Mouse (Mus musculus) heart, postnatal 0 days (tissue): ENCODE results near the gene Smim13. TPM values are rescaled to one million over a fixed set of nuclear protein-coding genes. Genes with fewer than 3 reads are reported as not detected.

Experiments
- ATAC-seq: fragments of 200-750 bp; cut with Nextera tagmentation; 2 replicates; pipeline ENCODE4 v1.8.0; 2017; ENCODE audit warnings: low read depth, moderate number of reproducible peaks, moderate library complexity; ENCODE audit not compliant: insufficient read depth
- DNase-seq: peaks from one replicate; pipeline ENCODE4 v3.0.0-alpha.2; 2016; ENCODE audit warnings: low spot score
- H3K27ac ChIP-seq: fragments of 300-500 bp; sonication (generic); 2 replicates; pipeline ENCODE4 v1.5.1; 2014; ENCODE audit warnings: low read depth, mild to moderate bottlenecking
- H3K27me3 ChIP-seq: fragments of 300-500 bp; sonication (generic); 2 replicates; pipeline ENCODE4 v1.6.1; 2014; ENCODE audit warnings: low read length, mixed read lengths; ENCODE audit not compliant: control insufficient read depth, insufficient read depth
- H3K36me3 ChIP-seq: fragments of 300-500 bp; sonication (generic); replicated peaks from 2 replicates; pipeline ENCODE4 v1.6.1; 2014; ENCODE audit warnings: low read length, mixed read lengths; ENCODE audit not compliant: control insufficient read depth, insufficient read depth
- H3K4me1 ChIP-seq: fragments of 300-500 bp; sonication (generic); 2 replicates; pipeline ENCODE4 v1.6.1; 2014; ENCODE audit warnings: antibody characterized with exemption; ENCODE audit not compliant: control insufficient read depth, insufficient read depth
- H3K4me2 ChIP-seq: fragments of 300-500 bp; sonication (generic); 2 replicates; pipeline ENCODE4 v1.6.1; 2014; ENCODE audit warnings: low read depth, mild to moderate bottlenecking, low read length, moderate library complexity
- H3K4me3 ChIP-seq: fragments of 300-500 bp; sonication (generic); 2 replicates; pipeline ENCODE4 v1.5.1; 2014; ENCODE audit warnings: low read depth, low read length
- H3K9ac ChIP-seq: fragments of 300-500 bp; sonication (generic); replicated peaks from 2 replicates; pipeline ENCODE4 v1.6.1; 2014; ENCODE audit warnings: low read depth, low read length, mixed read lengths
- H3K9me3 ChIP-seq: fragments of 300-500 bp; sonication (generic); replicated peaks from 2 replicates; pipeline ENCODE4 v1.6.1; 2016; ENCODE audit warnings: low read length; ENCODE audit not compliant: control insufficient read depth
- CTCF ChIP-seq: IDR thresholded peaks from 2 replicates; pipeline ENCODE4 v1.5.1; 2016; ENCODE audit warnings: antibody characterized with exemption, control low read depth, low read depth
- EP300 ChIP-seq: IDR thresholded peaks from 2 replicates; pipeline ENCODE4 v1.6.1; 2016; ENCODE audit warnings: antibody characterized with exemption, low read depth
- WGBS: fragments of 180-500 bp; shearing (Covaris S2); extraction: QIAGEN DNeasy Blood & Tissue Kit; methylation state at CpG from one replicate; pipeline ENCODE4 v1.1.7; 2014; 5-methylcytosine and 5-hydroxymethylcytosine counted together
- polyA plus RNA-seq: library from polyadenylated mRNA; unstranded; fragments of >200 nt; fragmentation: Nextera tagmentation; extraction: Ambion mirVana; gene quantifications from 2 replicates; pipeline ENCODE4 v1.2.1, GENCODE M21; 2015
- total RNA-seq: library from RNA; depleted of rRNA; stranded (reverse); fragments of >200 nt; gene quantifications from 2 replicates; pipeline ENCODE4 v1.2.3, GENCODE M21; 2014; ENCODE audit warnings: low replicate concordance

Gene Smim13
- total and polyA plus RNA-seq, 2 experiments from 2014 or later: 7.9 to 15.5 TPM

DNA sequence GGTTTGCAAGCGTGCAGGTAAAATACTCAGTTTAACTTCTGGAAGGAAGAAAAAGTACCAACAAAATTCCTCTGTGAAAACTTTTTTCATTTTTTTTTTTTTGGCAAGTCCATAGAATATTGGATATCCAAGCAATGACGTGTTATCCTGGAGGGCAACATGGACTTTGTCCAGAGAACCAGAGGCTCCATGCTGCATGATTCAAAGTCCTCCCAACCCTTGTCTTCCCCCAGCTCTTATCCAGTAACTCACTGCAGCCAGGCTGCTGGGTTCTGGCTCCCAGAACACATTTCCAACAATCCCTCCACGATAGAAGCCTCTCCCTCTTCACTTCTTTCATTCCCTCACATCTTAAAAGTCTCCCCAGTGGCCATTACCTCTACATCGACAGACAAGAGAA is 38.4 kb upstream of the Smim13 start:
- Histone ChIP-seq H3K4me1 (no peaks in the 10 kb centered on the region), H3K9ac (no peak overlapping the region), H3K27ac (no peak overlapping the region), H3K9me3 (no peaks in the 10 kb centered on the region), H3K4me2 (no peak overlapping the region), H3K4me3 (no peak overlapping the region), H3K27me3 (no peaks in the 10 kb centered on the region), H3K36me3 (no peaks in the 10 kb centered on the region)
- ATAC-seq (no peak), DNase-seq (no peak)
- WGBS: 71% methylated on average over 4 of the region's 4 CpGs
- TF ChIP-seq EP300 (no peak), CTCF (no peak)

DNA sequence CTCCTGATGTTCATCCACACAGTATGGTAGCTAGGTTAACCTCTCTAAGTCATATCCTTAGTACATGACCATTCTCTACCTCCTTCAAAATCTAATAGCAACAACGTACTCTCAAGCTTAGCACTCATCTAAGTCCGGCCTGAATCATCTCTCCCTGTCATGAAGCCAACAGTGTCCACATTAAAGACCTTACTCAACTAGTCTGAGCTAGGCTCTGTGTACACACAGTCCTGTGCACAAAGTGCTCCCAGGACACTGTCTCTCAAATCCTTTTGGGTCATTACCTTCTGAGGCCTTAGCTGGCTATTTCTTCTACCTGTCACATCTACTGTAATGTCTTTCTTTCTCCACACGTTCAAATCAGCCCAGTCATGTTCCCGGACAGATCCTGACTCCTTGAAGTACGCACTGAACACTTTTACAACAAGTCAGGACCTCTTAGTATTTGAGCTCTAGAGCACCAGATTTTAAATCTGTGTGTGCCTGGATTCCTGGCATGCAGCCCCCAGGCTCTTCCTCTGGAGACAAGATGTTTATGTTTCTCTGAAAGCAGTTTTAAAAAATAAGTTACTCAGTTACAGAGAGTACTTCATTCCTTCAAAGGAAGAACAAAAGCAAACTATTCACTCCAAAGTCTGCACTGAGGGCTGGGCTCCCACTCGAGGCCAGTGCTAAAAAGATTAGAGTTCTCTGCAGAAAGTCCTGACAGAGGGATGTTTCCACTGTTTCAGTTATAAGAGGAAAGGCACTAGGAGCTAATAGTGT is 36.9 kb upstream of the Smim13 start:
- DNase-seq (no peak), ATAC-seq (no peak)
- WGBS: 61% methylated on average over 6 of the region's 6 CpGs
- Histone ChIP-seq H3K36me3 (no peaks in the 10 kb centered on the region), H3K9me3 (no peaks in the 10 kb centered on the region), H3K4me3 (no peak overlapping the region), H3K27ac (no peak overlapping the region), H3K4me2 (no peak overlapping the region), H3K4me1 (no peaks in the 10 kb centered on the region), H3K27me3 (no peaks in the 10 kb centered on the region), H3K9ac (no peak overlapping the region)
- TF ChIP-seq EP300 (no peak), CTCF (no peak)

DNA sequence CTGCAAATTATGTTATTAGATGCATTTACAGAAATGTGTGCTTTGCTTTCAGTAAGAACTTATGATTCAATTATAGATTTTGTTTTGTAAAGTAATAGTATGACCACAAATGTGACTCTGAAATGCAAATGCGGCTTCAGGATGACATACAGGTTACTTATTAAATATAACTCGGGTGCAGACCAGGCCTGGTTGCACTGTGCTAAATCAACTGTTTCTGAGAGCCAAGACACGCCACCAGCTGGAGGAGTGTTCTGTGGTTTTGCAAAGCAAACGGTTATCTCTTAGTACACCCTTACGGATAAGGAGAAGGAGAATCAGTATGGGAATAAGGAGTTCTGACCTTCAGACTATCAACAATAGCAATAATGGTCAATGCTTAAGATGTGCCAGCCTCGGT is 34.0 kb upstream of the Smim13 start:
- Histone ChIP-seq H3K27ac (no peak overlapping the region), H3K27me3 (no peaks in the 10 kb centered on the region), H3K9ac (no peak overlapping the region), H3K4me2 (no peak overlapping the region), H3K9me3 (peaks cover 2% of the 10 kb centered on the region; the same call in 1 of the 2 replicates), H3K4me1 (no peaks in the 10 kb centered on the region; the same call in 1 of the 2 replicates), H3K36me3 (no peaks in the 10 kb centered on the region), H3K4me3 (no peak overlapping the region)
- no peak for DNase-seq
- TF ChIP-seq EP300 (no peak), CTCF (no peak)
- WGBS: 68% methylated on average over 6 of the region's 6 CpGs
- no peak for ATAC-seq

DNA sequence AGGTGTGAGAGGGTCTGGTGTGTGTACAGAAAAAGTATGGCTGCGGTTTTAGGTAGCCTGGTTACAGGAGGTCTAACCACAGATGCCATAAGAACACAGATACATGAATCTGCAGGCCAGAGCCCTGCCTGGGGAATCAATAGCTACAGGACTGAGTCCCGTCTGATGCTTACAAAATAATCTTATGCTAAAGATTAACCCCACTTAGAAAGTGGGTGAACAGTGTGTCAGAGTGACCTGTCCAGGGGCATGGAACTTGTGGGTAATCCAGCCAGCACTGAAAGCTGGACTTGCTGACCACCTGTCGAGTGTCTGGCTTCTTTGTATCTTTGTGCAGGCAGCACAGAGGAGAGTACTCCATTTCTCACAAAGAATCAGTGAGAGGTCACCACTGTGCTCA is 33.4 kb upstream of the Smim13 start:
- Histone ChIP-seq H3K4me2 (no peak overlapping the region), H3K36me3 (no peaks in the 10 kb centered on the region), H3K9ac (no peak overlapping the region), H3K4me3 (no peak overlapping the region), H3K27me3 (no peaks in the 10 kb centered on the region), H3K9me3 (peaks cover 6% of the 10 kb centered on the region; the same call in 1 of the 2 replicates), H3K27ac (no peak overlapping the region), H3K4me1 (no peaks in the 10 kb centered on the region; the same call in 1 of the 2 replicates)
- TF ChIP-seq CTCF (no peak), EP300 (no peak)
- DNase-seq (no peak), ATAC-seq (no peak)
- WGBS: 62% methylated on average over 3 of the region's 3 CpGs

DNA sequence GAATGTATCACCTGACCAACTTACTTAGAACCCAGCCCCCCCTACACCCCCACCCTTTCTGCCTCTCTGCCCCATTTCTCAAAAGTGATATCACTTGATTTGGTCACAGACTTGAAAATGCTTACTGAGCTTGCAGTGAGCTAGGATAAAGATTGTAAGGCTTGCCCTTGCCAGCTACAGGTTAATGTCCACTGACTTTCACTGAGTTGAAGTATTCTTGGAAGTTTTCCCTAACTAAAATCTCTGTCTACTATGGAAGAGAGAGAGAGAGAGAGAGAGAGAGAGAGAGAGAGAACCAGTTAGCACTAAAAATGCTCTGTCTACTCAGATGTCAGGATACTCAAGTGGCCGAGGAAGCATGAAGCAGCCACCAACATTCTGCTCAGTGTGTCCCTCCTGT is 30.6 kb upstream of the Smim13 start:
- Histone ChIP-seq H3K27ac (no peak overlapping the region), H3K9me3 (peaks cover 6% of the 10 kb centered on the region), H3K4me3 (no peak overlapping the region), H3K27me3 (no peaks in the 10 kb centered on the region), H3K4me1 (no peaks in the 10 kb centered on the region; the same call in 1 of the 2 replicates), H3K4me2 (no peak overlapping the region), H3K9ac (no peak overlapping the region), H3K36me3 (no peaks in the 10 kb centered on the region)
- no peak for ATAC-seq
- WGBS: 25% methylated on average over 1 of the region's 1 CpGs
- TF ChIP-seq EP300 (no peak), CTCF (no peak)
- DNase-seq: no peak
